In genomic region chr3:155077908-155078307, GRCm38 (mm10) we compare ENCODE assay signal across 28 mouse cellular contexts. TPM values are rescaled to one million over a fixed set of nuclear protein-coding genes. Genes with fewer than 3 reads are reported as not detected.
DNase-seq lines count a peak whose midpoint lies in the region; TF ChIP-seq lines count a peak whose summit lies in the region.
"Had no signal": no experiment of that assay in that cellular context is flagged by ENCODE, and none has a peak within 500 bp of the region (broad histone marks: within the 10 kb centered on the region; RNA-seq: fewer than 3 reads in every experiment).

No protein-coding gene starts in this region.

- H3K4me1 ChIP-seq in embryonic fibroblast, embryonic 13.5 days (ENCODE audit: control insufficient read depth, insufficient read depth, low read length), result peaks cover 3% of the 10 kb centered on the region
- H3K4me1 ChIP-seq: embryonic facial prominence, embryonic 10.5 days; embryonic facial prominence, embryonic 12.5 days; forebrain, embryonic 13.5 days; forebrain, embryonic 15.5 days had no signal

- H3K79me3 ChIP-seq in C2C12 (ENCODE audit: low read depth), result no peaks in the 10 kb centered on the region

- H3K36me3 ChIP-seq in C2C12 (ENCODE audit: control insufficient read depth, insufficient read depth), result no peaks in the 10 kb centered on the region
- H3K36me3 ChIP-seq: embryonic facial prominence, embryonic 10.5 days; embryonic facial prominence, embryonic 12.5 days; forebrain, embryonic 15.5 days had no signal

- peak; percentile 46 for DNase-seq in NIH3T3 (ENCODE audit: low read depth)
- no peak for DNase-seq in left cerebral cortex, postnatal 14 days (ENCODE audit: low spot score in 2 of 2)
- DNase-seq in kidney, postnatal 36 days, result no peak
- no peak for DNase-seq in gastrocnemius, postnatal 4 days (ENCODE audit: low spot score in 2 of 2)
- DNase-seq in kidney, adult 9 months, result no peak
- DNase-seq: adrenal gland, adult 8-10 months; adrenal gland, postnatal 14 days; adrenal gland, postnatal 36 days; B cell, adult 2 months; cerebellum, adult 11-12 months; cerebellum, adult 2 months; cerebellum, adult 9-10 months; cerebellum, postnatal 10 days; cerebellum, postnatal 25 days; forebrain, postnatal 0 days had no signal

- no peak overlapping the region for H3K4me3 ChIP-seq in C2C12 (ENCODE audit: insufficient read depth, poor library complexity, severe bottlenecking)
- no peak overlapping the region for H3K4me3 ChIP-seq in embryonic fibroblast, embryonic 13.5 days (ENCODE audit: insufficient read depth, low read length)
- H3K4me3 ChIP-seq: embryonic facial prominence, embryonic 10.5 days; embryonic facial prominence, embryonic 12.5 days; erythroblast, embryonic 14.5 days; forebrain, embryonic 13.5 days; forebrain, embryonic 15.5 days had no signal

- peak overlapping the region; percentile 91 for H3K27ac ChIP-seq in embryonic fibroblast, embryonic 13.5 days (ENCODE audit: insufficient read depth, low read length)
- H3K27ac ChIP-seq: embryonic facial prominence, embryonic 10.5 days; embryonic facial prominence, embryonic 12.5 days; forebrain, embryonic 13.5 days; forebrain, embryonic 15.5 days had no signal

- no peak for TF ChIP-seq POLR2A in embryonic fibroblast, embryonic 13.5 days (IDR thresholded peaks at IDR 0.05; ENCODE audit: low read depth, low read length)

- intact Hi-C loops in left cerebral cortex, postnatal 14 days (cut with DNase I), result no loop called here

- no peak overlapping the region for H3ac ChIP-seq in C2C12 (ENCODE audit: control insufficient read depth, insufficient read length, low read depth)

- no peak for TF ChIP-seq CTCF in C2C12 (IDR thresholded peaks at IDR 0.05; ENCODE audit: control insufficient read depth, insufficient read depth, insufficient read length)
- no peak for TF ChIP-seq CTCF in embryonic fibroblast, embryonic 13.5 days (IDR thresholded peaks at IDR 0.05; ENCODE audit: borderline replicate concordance, insufficient read depth, low read length)

- H3K27me3 ChIP-seq in C2C12 (ENCODE audit: control insufficient read depth, insufficient read depth, insufficient read length), result no peaks in the 10 kb centered on the region
- H3K27me3 ChIP-seq: embryonic facial prominence, embryonic 12.5 days; forebrain, embryonic 13.5 days; forebrain, embryonic 15.5 days had no signal

- H3K79me2 ChIP-seq in C2C12 (ENCODE audit: control insufficient read depth, insufficient read depth), result no peaks in the 10 kb centered on the region

TF ChIP-seq in C2C12, 6 proteins besides CTCF, POLR2A, EP300 and RAD21:
- TF ChIP-seq CEBPB (IDR thresholded peaks at IDR 0.05; ENCODE audit: low read depth), result no peak
- TF ChIP-seq MYOD1 (IDR thresholded peaks at IDR 0.05; ENCODE audit: control insufficient read depth, insufficient read length, low read depth), result peak; percentile 95
- TF ChIP-seq FOSL1 (IDR thresholded peaks at IDR 0.05; ENCODE audit: insufficient read depth, low read length, poor library complexity, severe bottlenecking), result peak; percentile 29
- no peak for TF ChIP-seq USF1 (IDR thresholded peaks at IDR 0.05; ENCODE audit: low read depth)

RNA-seq across cellular contexts. Expression of gene Fpgt, which starts 15.3 kb away (rescaled TPM):
- polyA plus RNA-seq in C2C12 (2012; fragmentation: generic; extraction: Trizol), result 3.3 TPM
- polyA plus RNA-seq in embryonic fibroblast, embryonic 13.5 days (2011; ENCODE audit: insufficient read length, low read depth, missing spikeins), result 21.5 and 29.0 TPM in 2 replicates
- total RNA-seq in left cerebral cortex, postnatal 14 days (2021), result 10 to 100 TPM; 23.3 to 23.6 TPM
- total RNA-seq in gastrocnemius, postnatal 4 days (2021), result 1 to 10 TPM; 7.1 to 8.2 TPM
- polyA plus RNA-seq: erythroblast, embryonic 14.5 days had no signal

RNA-seq across cellular contexts. Expression of gene Lrriq3, which starts 15.3 kb away (rescaled TPM):
- polyA plus RNA-seq in C2C12 (2012; fragmentation: generic; extraction: Trizol), result 0.11 TPM
- polyA plus RNA-seq in embryonic fibroblast, embryonic 13.5 days (2011; ENCODE audit: insufficient read length, low read depth, missing spikeins), result 1.1 and 1.3 TPM in 2 replicates
- under 1 TPM; 0.31 to 0.51 TPM for total RNA-seq in left cerebral cortex, postnatal 14 days (2021)
- total RNA-seq in gastrocnemius, postnatal 4 days (2021), result under 1 TPM; 0.73 to 0.76 TPM
- polyA plus RNA-seq: activated CD4-positive, CD25-positive, alpha-beta regulatory T cell, adult 4 months; erythroblast, embryonic 14.5 days had no signal

RNA-seq across cellular contexts. Expression of gene Tnni3k, which starts 22.7 kb away (rescaled TPM):
- polyA plus RNA-seq in C2C12 (2012; fragmentation: generic; extraction: Trizol), result 0.30 TPM
- 0.74 and 3.2 TPM in 2 replicates for polyA plus RNA-seq in embryonic fibroblast, embryonic 13.5 days (2011; ENCODE audit: insufficient read length, low read depth, missing spikeins)
- total RNA-seq in left cerebral cortex, postnatal 14 days (2021), result under 1 TPM; 0.42 to 0.48 TPM
- not detected for total RNA-seq in gastrocnemius, postnatal 4 days (2021)
- total RNA-seq: adrenal gland, adult 18-20 months; adrenal gland, adult 8-10 months; adrenal gland, postnatal 14 days; adrenal gland, postnatal 36 days; ES-E14; MEL had no signal
- polyA plus RNA-seq: activated CD4-positive, CD25-positive, alpha-beta regulatory T cell, adult 4 months; embryonic facial prominence, embryonic 10.5 days; embryonic facial prominence, embryonic 14.5 days; erythroblast, embryonic 14.5 days; forebrain, embryonic 11.5 days; forebrain, embryonic 13.5 days had no signal
